Mouse (Mus musculus): ENCODE results near the gene Fxr2. TPM values are rescaled to one million over a fixed set of nuclear protein-coding genes. Genes with fewer than 3 reads are reported as not detected.

Fxr2 gene
- polyA plus RNA-seq, 1 experiment from 2014 or later = 31.3 TPM

DNA sequence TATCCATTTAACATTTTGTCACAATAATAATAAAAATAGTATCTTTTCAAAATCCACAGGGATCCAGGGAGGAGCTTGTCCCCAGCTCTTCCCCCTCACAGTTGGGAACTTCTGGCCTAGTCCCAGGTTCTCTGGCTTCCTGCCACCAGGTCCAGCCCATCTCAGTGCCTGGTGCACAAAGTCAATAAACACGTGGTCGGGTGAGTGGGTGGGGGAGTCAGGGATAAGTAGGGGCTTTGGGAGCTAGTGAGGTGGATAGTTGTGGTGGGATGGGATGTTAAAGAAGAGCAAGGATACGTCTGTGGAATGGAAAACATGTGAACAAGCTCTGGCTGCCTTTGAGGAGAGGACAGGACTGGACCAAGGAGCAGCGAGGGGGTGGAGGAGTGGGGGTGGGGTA lies 53.6 kb downstream of the Fxr2 start:
- Histone ChIP-seq H3K4me1 (replicated peaks; ENCODE audit: control insufficient read depth, insufficient read depth, low read length) (no peaks in the 10 kb centered on the region), H3K27me3 (ENCODE audit: control insufficient read depth, insufficient read depth, low read length) (no peaks in the 10 kb centered on the region), H3K36me3 (ENCODE audit: control insufficient read depth, insufficient read depth, low read length) (no peaks in the 10 kb centered on the region), H3K4me2 (replicated peaks; ENCODE audit: low read depth, low read length) (no peak overlapping the region), H3K4me3 (ENCODE audit: low read depth, low read length) (no peak overlapping the region), H3K9me3 (ENCODE audit: control insufficient read depth, low read length) (no peaks in the 10 kb centered on the region), H3K27ac (ENCODE audit: low read depth, low read length) (no peak overlapping the region), H3K9ac (ENCODE audit: low read depth, low read length) (no peak overlapping the region)
- WGBS = 15% methylated on average over 4 of the region's 4 CpGs
- ATAC-seq (ENCODE audit: low FRiP score) = no peak
- DNase-seq (ENCODE audit: low spot score) = no peak

DNA sequence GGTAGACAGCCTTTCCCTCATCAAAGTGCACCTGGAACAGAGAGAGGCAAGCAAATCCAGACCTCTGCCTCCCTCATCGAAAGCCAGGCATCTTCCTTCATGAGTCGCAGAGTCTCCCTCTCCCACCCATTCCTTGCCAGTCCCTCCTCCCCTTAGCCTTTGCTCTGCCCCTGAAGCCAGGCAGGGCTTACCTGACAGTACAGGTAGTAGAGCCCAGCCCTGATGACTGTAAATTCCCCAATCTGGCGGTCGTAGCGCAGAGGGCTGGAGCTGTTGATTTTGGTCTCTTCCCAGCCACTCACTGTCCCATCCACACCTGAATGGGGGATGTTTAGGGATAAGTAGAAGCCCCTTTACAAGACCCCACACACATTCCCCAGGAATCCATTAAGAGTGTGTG lies 54.3 kb downstream of the Fxr2 start:
- no peaks in the 10 kb centered on the region for H3K27me3 ChIP-seq (ENCODE audit: control insufficient read depth, insufficient read depth, low read length)
- H3K36me3 ChIP-seq (ENCODE audit: control insufficient read depth, insufficient read depth, low read length) = no peaks in the 10 kb centered on the region
- no peak overlapping the region for H3K4me2 ChIP-seq (replicated peaks; ENCODE audit: low read depth, low read length)
- no peak overlapping the region for H3K27ac ChIP-seq (ENCODE audit: low read depth, low read length)
- no peak overlapping the region for H3K9ac ChIP-seq (ENCODE audit: low read depth, low read length)
- ATAC-seq (ENCODE audit: low FRiP score) (no peak), DNase-seq (ENCODE audit: low spot score) (no peak)
- H3K4me3 ChIP-seq (ENCODE audit: low read depth, low read length) = no peak overlapping the region
- 51% methylated on average over 5 of the region's 5 CpGs for WGBS
- H3K9me3 ChIP-seq (ENCODE audit: control insufficient read depth, low read length) = no peaks in the 10 kb centered on the region
- H3K4me1 ChIP-seq (replicated peaks; ENCODE audit: control insufficient read depth, insufficient read depth, low read length) = no peaks in the 10 kb centered on the region

DNA sequence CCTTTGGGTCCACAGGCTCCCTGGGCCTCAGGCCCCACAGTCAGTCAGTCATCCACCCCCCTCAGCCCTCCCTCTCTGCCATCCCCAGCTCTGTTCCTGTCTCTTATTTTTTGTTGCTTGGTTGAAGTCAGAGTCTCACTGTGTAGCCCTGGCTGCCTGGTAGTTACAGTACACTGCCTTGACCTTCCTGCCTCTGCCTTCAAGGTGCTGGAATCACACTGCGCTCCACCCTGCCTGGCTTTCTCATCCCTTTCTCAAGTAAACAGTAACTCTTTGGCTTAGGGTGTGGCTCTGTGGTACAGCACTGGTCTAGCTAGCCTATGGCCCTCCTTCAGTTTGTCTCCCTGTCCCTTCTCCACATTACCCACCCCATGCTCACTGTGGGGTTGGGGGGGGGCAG lies 57.1 kb downstream of the Fxr2 start:
- H3K4me3 ChIP-seq (ENCODE audit: low read depth, low read length) = no peak overlapping the region
- no peak overlapping the region for H3K4me2 ChIP-seq (replicated peaks; ENCODE audit: low read depth, low read length)
- WGBS = 92% methylated on average over 1 of the region's 1 CpGs
- H3K27me3 ChIP-seq (ENCODE audit: control insufficient read depth, insufficient read depth, low read length) = no peaks in the 10 kb centered on the region
- H3K4me1 ChIP-seq (replicated peaks; ENCODE audit: control insufficient read depth, insufficient read depth, low read length) = no peaks in the 10 kb centered on the region
- no peak overlapping the region for H3K9ac ChIP-seq (ENCODE audit: low read depth, low read length)
- H3K36me3 ChIP-seq (ENCODE audit: control insufficient read depth, insufficient read depth, low read length) = no peaks in the 10 kb centered on the region
- no peaks in the 10 kb centered on the region for H3K9me3 ChIP-seq (ENCODE audit: control insufficient read depth, low read length)
- DNase-seq (ENCODE audit: low spot score) = no peak
- no peak for ATAC-seq (ENCODE audit: low FRiP score)
- no peak overlapping the region for H3K27ac ChIP-seq (ENCODE audit: low read depth, low read length)

DNA sequence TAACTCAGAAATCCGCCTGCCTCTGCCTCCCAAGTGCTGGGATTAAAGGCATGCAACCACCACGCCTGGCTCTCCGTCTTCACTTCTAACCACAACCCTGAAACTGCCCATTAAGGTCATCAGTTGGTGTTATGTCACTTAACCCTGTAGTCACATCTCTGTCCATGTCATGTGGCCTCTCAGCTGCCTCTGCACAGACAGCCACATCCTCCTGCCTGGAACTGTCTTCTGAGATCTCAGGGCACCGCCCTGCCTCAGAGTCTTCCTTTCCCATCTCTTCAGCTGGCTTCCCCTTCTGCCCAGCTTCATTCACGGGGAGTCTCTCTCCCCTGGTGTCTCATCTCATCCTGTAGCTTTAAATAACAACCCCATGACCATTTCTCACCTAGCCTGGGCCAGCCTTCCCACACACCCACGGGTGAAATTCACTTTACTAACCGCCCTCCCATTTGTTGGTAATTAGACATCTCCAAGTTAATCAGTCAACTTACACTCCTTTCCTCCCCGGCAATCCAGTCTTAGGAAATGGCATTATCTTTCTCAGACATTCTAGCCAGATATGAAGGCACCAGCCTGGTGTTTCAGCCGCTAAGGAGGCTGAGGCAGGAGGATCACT lies 59.5 kb downstream of the Fxr2 start:
- DNase-seq (ENCODE audit: low spot score) (no peak), ATAC-seq (ENCODE audit: low FRiP score) (no peak)
- H3K9me3 ChIP-seq (ENCODE audit: control insufficient read depth, low read length) = no peaks in the 10 kb centered on the region
- H3K27ac ChIP-seq (ENCODE audit: low read depth, low read length) = no peak overlapping the region
- H3K27me3 ChIP-seq (ENCODE audit: control insufficient read depth, insufficient read depth, low read length) = no peaks in the 10 kb centered on the region
- H3K4me2 ChIP-seq (replicated peaks; ENCODE audit: low read depth, low read length) = no peak overlapping the region
- no peak overlapping the region for H3K9ac ChIP-seq (ENCODE audit: low read depth, low read length)
- H3K4me1 ChIP-seq (replicated peaks; ENCODE audit: control insufficient read depth, insufficient read depth, low read length) = peaks cover 7% of the 10 kb centered on the region
- no peaks in the 10 kb centered on the region for H3K36me3 ChIP-seq (ENCODE audit: control insufficient read depth, insufficient read depth, low read length)
- no peak overlapping the region for H3K4me3 ChIP-seq (ENCODE audit: low read depth, low read length)
- 82% methylated on average over 9 of the region's 9 CpGs for WGBS

DNA sequence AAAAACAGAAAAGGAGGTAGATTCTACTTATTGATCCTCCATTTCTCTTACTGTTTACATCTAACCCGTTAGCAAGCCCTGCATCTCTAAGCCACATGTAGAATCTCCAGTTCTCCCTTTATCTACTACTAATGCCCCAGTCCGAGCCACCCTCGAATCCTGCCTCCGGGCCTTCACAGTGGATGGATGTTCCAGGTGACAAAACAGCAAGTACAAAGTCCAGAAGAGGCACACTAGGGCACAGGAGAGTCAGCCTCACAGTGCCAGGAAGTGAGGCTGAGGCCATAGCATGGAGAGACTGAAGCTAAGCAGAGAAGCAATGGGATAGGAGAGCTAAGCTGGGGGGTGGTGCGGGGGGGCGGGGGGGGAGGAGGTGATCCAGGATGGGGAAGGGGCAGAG lies 60.1 kb downstream of the Fxr2 start:
- no peak overlapping the region for H3K9ac ChIP-seq (ENCODE audit: low read depth, low read length)
- H3K4me2 ChIP-seq (replicated peaks; ENCODE audit: low read depth, low read length) = no peak overlapping the region
- no peak overlapping the region for H3K4me3 ChIP-seq (ENCODE audit: low read depth, low read length)
- H3K4me1 ChIP-seq (replicated peaks; ENCODE audit: control insufficient read depth, insufficient read depth, low read length) = peaks cover 7% of the 10 kb centered on the region
- no peak overlapping the region for H3K27ac ChIP-seq (ENCODE audit: low read depth, low read length)
- H3K9me3 ChIP-seq (ENCODE audit: control insufficient read depth, low read length) = no peaks in the 10 kb centered on the region
- H3K36me3 ChIP-seq (ENCODE audit: control insufficient read depth, insufficient read depth, low read length) = no peaks in the 10 kb centered on the region
- ATAC-seq (ENCODE audit: low FRiP score) = no peak
- DNase-seq (ENCODE audit: low spot score) = no peak
- 80% methylated on average over 6 of the region's 6 CpGs for whole genome bisulfite sequencing
- H3K27me3 ChIP-seq (ENCODE audit: control insufficient read depth, insufficient read depth, low read length) = no peaks in the 10 kb centered on the region

DNA sequence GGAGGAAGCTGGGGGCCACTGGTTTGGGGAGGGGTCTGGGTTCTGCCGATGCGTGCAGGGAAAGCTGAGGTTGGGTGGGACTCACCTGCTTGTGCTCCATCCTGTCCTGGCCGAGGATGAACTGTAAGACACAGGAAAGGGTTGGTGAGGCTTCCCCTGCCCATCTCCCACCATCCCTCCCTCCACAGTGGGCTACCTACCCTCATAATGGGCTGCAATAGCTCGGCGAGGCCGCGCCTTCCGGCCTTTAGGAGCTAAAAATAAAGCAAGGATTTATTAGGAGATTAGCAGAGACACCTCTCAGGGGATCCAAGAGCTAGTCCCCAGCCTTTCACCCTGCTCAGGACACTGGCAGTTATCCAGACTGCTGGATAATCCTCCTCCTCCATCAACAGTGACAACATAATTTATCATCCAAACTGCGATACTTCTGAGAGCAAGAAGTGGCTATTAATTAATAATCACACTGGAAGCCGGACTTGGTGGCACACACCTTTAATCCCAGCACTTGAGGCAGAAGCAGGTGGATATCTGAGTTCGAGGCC lies 60.7 kb downstream of the Fxr2 start:
- H3K36me3 ChIP-seq (ENCODE audit: control insufficient read depth, insufficient read depth, low read length) = no peaks in the 10 kb centered on the region
- H3K4me1 ChIP-seq (replicated peaks; ENCODE audit: control insufficient read depth, insufficient read depth, low read length) = peaks cover 7% of the 10 kb centered on the region
- no peaks in the 10 kb centered on the region for H3K27me3 ChIP-seq (ENCODE audit: control insufficient read depth, insufficient read depth, low read length)
- WGBS = 74% methylated on average over 11 of the region's 11 CpGs
- ATAC-seq (ENCODE audit: low FRiP score) (no peak), DNase-seq (ENCODE audit: low spot score) (no peak)
- H3K9me3 ChIP-seq (ENCODE audit: control insufficient read depth, low read length) = no peaks in the 10 kb centered on the region
- H3K9ac ChIP-seq (ENCODE audit: low read depth, low read length) = 0 out of 2 replicates have a peak overlapping the region, but pooled peaks have one; percentile 11
- H3K27ac ChIP-seq (ENCODE audit: low read depth, low read length) = no peak overlapping the region
- no peak overlapping the region for H3K4me2 ChIP-seq (replicated peaks; ENCODE audit: low read depth, low read length)
- H3K4me3 ChIP-seq (ENCODE audit: low read depth, low read length) = no peak overlapping the region

DNA sequence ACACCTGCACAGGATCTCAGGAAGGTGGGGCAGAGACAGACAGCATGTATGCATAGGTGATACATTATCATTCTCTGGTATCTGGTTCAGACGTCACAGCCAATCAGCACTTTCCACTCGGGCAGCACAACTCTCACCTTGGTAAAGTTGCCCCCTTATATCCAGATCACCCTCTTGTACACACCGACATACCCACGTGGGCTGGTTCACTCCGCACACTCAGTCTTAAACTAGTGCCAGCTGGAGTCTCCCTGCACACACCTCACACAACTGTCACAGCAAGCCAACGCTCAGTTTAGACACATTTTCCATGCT lies 62.2 kb downstream of the Fxr2 start:
- ATAC-seq (ENCODE audit: low FRiP score) = no peak
- H3K9ac ChIP-seq (ENCODE audit: low read depth, low read length) = peak overlapping the region; percentile 79; the same call in 1 of the 2 replicates
- H3K27ac ChIP-seq (ENCODE audit: low read depth, low read length) = no peak overlapping the region
- no peaks in the 10 kb centered on the region for H3K27me3 ChIP-seq (ENCODE audit: control insufficient read depth, insufficient read depth, low read length)
- H3K4me1 ChIP-seq (replicated peaks; ENCODE audit: control insufficient read depth, insufficient read depth, low read length) = peaks cover 7% of the 10 kb centered on the region
- peak overlapping the region; percentile 93 for H3K4me2 ChIP-seq (replicated peaks; ENCODE audit: low read depth, low read length)
- no peak for DNase-seq (ENCODE audit: low spot score)
- H3K36me3 ChIP-seq (ENCODE audit: control insufficient read depth, insufficient read depth, low read length) = no peaks in the 10 kb centered on the region
- peak overlapping the region; percentile 39; the same call in 1 of the 2 replicates for H3K4me3 ChIP-seq (ENCODE audit: low read depth, low read length)
- WGBS = 25% methylated on average over 6 of the region's 6 CpGs
- no peaks in the 10 kb centered on the region for H3K9me3 ChIP-seq (ENCODE audit: control insufficient read depth, low read length)

DNA sequence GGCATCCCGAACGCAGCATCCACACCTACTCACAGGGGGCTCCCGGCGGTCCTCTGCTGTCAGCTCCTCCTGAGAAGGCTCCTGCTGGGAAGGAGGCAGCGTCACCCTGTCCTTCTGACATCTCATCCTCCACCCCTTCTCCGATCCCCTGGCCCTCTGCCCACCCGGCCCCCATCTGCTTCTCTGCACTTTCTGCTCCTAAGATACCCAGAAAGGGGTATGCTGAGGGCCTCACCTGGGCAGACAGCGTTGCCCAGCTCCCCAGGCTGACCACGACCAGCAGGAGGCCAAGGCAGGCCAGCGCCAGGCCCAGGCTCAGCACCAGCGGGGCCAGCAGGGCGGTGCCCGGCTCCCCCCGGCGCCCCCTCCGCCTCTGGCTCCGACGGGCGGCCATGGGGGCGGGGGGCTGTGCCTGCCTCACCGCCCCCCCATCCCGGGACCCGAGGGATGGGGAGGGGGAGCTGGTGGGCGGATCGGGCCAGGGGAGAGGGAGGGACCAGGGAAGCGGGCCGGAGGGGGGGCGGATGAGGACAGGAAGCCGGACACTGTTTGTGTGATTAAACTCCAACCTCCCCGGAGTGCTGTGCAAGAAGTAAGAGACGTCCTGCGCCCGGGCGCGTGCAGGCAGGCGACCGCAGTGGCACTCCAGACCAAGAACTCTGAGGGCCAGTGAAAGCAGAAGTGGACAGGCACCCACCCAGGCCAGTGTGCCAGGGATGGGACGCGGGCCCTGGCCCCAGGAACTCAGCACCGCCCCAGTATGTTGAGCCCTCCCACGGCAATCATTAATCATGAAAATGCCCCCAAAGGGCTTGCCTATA lies 62.8 kb downstream of the Fxr2 start, which contains the start of the genes Tnfsf12 and Tnfsfm13:
TSS of gene Tnfsf12 (minus strand) at position 489 of the 821 bp plus-strand sequence.
TSS of gene Tnfsfm13 (minus strand) at position 738 of the 821 bp plus-strand sequence.
- no peak within 1 kb of the TSS; the same call in 1 of the 2 replicates for H3K27ac ChIP-seq (ENCODE audit: low read depth, low read length)
- H3K9ac ChIP-seq (ENCODE audit: low read depth, low read length) = peak within 1 kb of the TSS; percentile 79
- ATAC-seq (ENCODE audit: low FRiP score) = peak; percentile 14; the same call in 1 of the 2 replicates
- H3K36me3 ChIP-seq (ENCODE audit: control insufficient read depth, insufficient read depth, low read length) = no peaks in the 10 kb centered on the region
- peak; percentile 62 for DNase-seq (ENCODE audit: low spot score)
- peaks cover 7% of the 10 kb centered on the region for H3K4me1 ChIP-seq (replicated peaks; ENCODE audit: control insufficient read depth, insufficient read depth, low read length)
- H3K9me3 ChIP-seq (ENCODE audit: control insufficient read depth, low read length) = no peaks in the 10 kb centered on the region
- under 1% methylated on average over 37 of the region's 41 CpGs for WGBS
- no peaks in the 10 kb centered on the region for H3K27me3 ChIP-seq (ENCODE audit: control insufficient read depth, insufficient read depth, low read length)
- H3K4me3 ChIP-seq (ENCODE audit: low read depth, low read length) = peak within 1 kb of the TSS; percentile 39
- peak within 1 kb of the TSS; percentile 93 for H3K4me2 ChIP-seq (replicated peaks; ENCODE audit: low read depth, low read length)
